Mouse (Mus musculus): ENCODE measurements around the gene Zswim1. TPM values are rescaled to one million over a fixed set of nuclear protein-coding genes. Genes with fewer than 3 reads are reported as not detected.

Gene Zswim1
- 22.8 TPM in 2 replicates for polyA plus RNA-seq (2015; fragmentation: Nextera tagmentation; extraction: Ambion mirVana)

GRCm38 (mm10) chr2:164822636-164823165 lies at the start of gene Zswim1:
Gene Zswim1 (plus strand): TSS chr2:164822686.
- H3K36me3 ChIP-seq, result peaks cover 44% of the 10 kb centered on the region

GRCm38 (mm10) chr2:164773229-164773988 lies 49.1 kb upstream of the Zswim1 start:
- Histone ChIP-seq H3K36me3 (peaks cover under 1% of the 10 kb centered on the region), H3K27me3 (no peaks in the 10 kb centered on the region), H3K4me1 (peaks cover 25% of the 10 kb centered on the region), H3K9me3 (no peaks in the 10 kb centered on the region), H3K9ac (replicated peaks) (no peak overlapping the region), H3K27ac (replicated peaks) (no peak overlapping the region), H3K4me3 (no peak overlapping the region), H3K4me2 (replicated peaks) (no peak overlapping the region)
- WGBS, result 81% methylated on average over 14 of the region's 14 CpGs
- no peak for ATAC-seq (replicated peaks)

More at GRCm38 (mm10) chr2:164822636-164823165, at the start of gene Zswim1:
- Histone ChIP-seq H3K4me2 (replicated peaks) (peak within 1 kb of the TSS; percentile 66), H3K27me3 (no peaks in the 10 kb centered on the region), H3K9me3 (no peaks in the 10 kb centered on the region), H3K27ac (replicated peaks) (peak within 1 kb of the TSS; percentile 88), H3K9ac (replicated peaks) (peak within 1 kb of the TSS; percentile 75), H3K4me3 (peak within 1 kb of the TSS; percentile 73), H3K4me1 (peaks cover 23% of the 10 kb centered on the region)
- under 1% methylated on average over 32 of the region's 32 CpGs for WGBS
- peak; percentile 99 for ATAC-seq (replicated peaks)

- H3K9ac ChIP-seq (replicated peaks), result no peak overlapping the region
- WGBS, result 88% methylated on average over 5 of the region's 5 CpGs
- ATAC-seq (replicated peaks), result no peak
- no peaks in the 10 kb centered on the region for H3K27me3 ChIP-seq
- H3K4me2 ChIP-seq (replicated peaks), result no peak overlapping the region
- peaks cover 25% of the 10 kb centered on the region for H3K4me1 ChIP-seq
- H3K9me3 ChIP-seq, result no peaks in the 10 kb centered on the region
- no peak overlapping the region for H3K4me3 ChIP-seq
- no peaks in the 10 kb centered on the region for H3K36me3 ChIP-seq
- no peak overlapping the region for H3K27ac ChIP-seq (replicated peaks)
These were observed 48.5 kb upstream of the Zswim1 start for GRCm38 (mm10) chr2:164773989-164774364.

GRCm38 (mm10) chr2:164776130-164776529 lies 46.4 kb upstream of the Zswim1 start:
- Histone ChIP-seq H3K4me1 (peaks cover 12% of the 10 kb centered on the region), H3K9me3 (no peaks in the 10 kb centered on the region), H3K4me2 (replicated peaks) (no peak overlapping the region), H3K4me3 (no peak overlapping the region), H3K9ac (replicated peaks) (no peak overlapping the region), H3K27me3 (no peaks in the 10 kb centered on the region), H3K27ac (replicated peaks) (no peak overlapping the region), H3K36me3 (no peaks in the 10 kb centered on the region)
- no peak for ATAC-seq (replicated peaks)
- WGBS, result 90% methylated on average over 6 of the region's 6 CpGs

- H3K4me1 ChIP-seq, result peaks cover 6% of the 10 kb centered on the region
- H3K4me3 ChIP-seq, result no peak overlapping the region
- ATAC-seq (replicated peaks), result no peak
- no peak overlapping the region for H3K9ac ChIP-seq (replicated peaks)
- no peaks in the 10 kb centered on the region for H3K9me3 ChIP-seq
- no peak overlapping the region for H3K4me2 ChIP-seq (replicated peaks)
- H3K27me3 ChIP-seq, result no peaks in the 10 kb centered on the region
- WGBS, result 72% methylated on average over 17 of the region's 17 CpGs
- H3K36me3 ChIP-seq, result no peaks in the 10 kb centered on the region
- H3K27ac ChIP-seq (replicated peaks), result no peak overlapping the region
These were observed 45.7 kb upstream of the Zswim1 start for GRCm38 (mm10) chr2:164776801-164777200.

- Histone ChIP-seq H3K36me3 (no peaks in the 10 kb centered on the region), H3K9ac (replicated peaks) (no peak overlapping the region), H3K4me1 (no peaks in the 10 kb centered on the region), H3K27me3 (no peaks in the 10 kb centered on the region), H3K4me3 (no peak overlapping the region), H3K9me3 (no peaks in the 10 kb centered on the region), H3K4me2 (replicated peaks) (no peak overlapping the region), H3K27ac (replicated peaks) (no peak overlapping the region)
- WGBS, result 85% methylated on average over 30 of the region's 30 CpGs
- ATAC-seq (replicated peaks), result no peak
These were observed 45.1 kb upstream of the Zswim1 start for GRCm38 (mm10) chr2:164777246-164778014.

GRCm38 (mm10) chr2:164778015-164778287 lies 44.5 kb upstream of the Zswim1 start:
- no peaks in the 10 kb centered on the region for H3K4me1 ChIP-seq
- no peaks in the 10 kb centered on the region for H3K36me3 ChIP-seq
- H3K4me2 ChIP-seq (replicated peaks), result no peak overlapping the region
- no peaks in the 10 kb centered on the region for H3K27me3 ChIP-seq
- H3K9ac ChIP-seq (replicated peaks), result no peak overlapping the region
- H3K4me3 ChIP-seq, result no peak overlapping the region
- WGBS, result 95% methylated on average over 11 of the region's 11 CpGs
- ATAC-seq (replicated peaks), result no peak
- no peak overlapping the region for H3K27ac ChIP-seq (replicated peaks)
- H3K9me3 ChIP-seq, result no peaks in the 10 kb centered on the region

- Histone ChIP-seq H3K27ac (replicated peaks) (no peak overlapping the region), H3K27me3 (no peaks in the 10 kb centered on the region), H3K4me1 (no peaks in the 10 kb centered on the region), H3K9ac (replicated peaks) (no peak overlapping the region), H3K9me3 (no peaks in the 10 kb centered on the region), H3K4me2 (replicated peaks) (no peak overlapping the region), H3K4me3 (no peak overlapping the region), H3K36me3 (no peaks in the 10 kb centered on the region)
- WGBS, result 89% methylated on average over 7 of the region's 7 CpGs
- no peak for ATAC-seq (replicated peaks)
These were observed 43.7 kb upstream of the Zswim1 start for GRCm38 (mm10) chr2:164778809-164779208.

- H3K4me1 ChIP-seq, result no peaks in the 10 kb centered on the region
- H3K4me3 ChIP-seq, result no peak within 1 kb of the TSS
- H3K27ac ChIP-seq (replicated peaks), result no peak within 1 kb of the TSS
- H3K4me2 ChIP-seq (replicated peaks), result no peak within 1 kb of the TSS
- no peaks in the 10 kb centered on the region for H3K36me3 ChIP-seq
- 69% methylated on average over 8 of the region's 8 CpGs for WGBS
- no peak for ATAC-seq (replicated peaks)
- no peak within 1 kb of the TSS for H3K9ac ChIP-seq (replicated peaks)
- no peaks in the 10 kb centered on the region for H3K9me3 ChIP-seq
- no peaks in the 10 kb centered on the region for H3K27me3 ChIP-seq
These were observed 42.9 kb upstream of the Zswim1 start, which contains the start of gene Tnnc2 for GRCm38 (mm10) chr2:164779481-164780086. Gene Tnnc2 (minus strand): TSS chr2:164779967.

GRCm38 (mm10) chr2:164781876-164782275 lies 40.6 kb upstream of the Zswim1 start:
- H3K4me1 ChIP-seq, result peaks cover 15% of the 10 kb centered on the region
- ATAC-seq (replicated peaks), result no peak
- WGBS, result 74% methylated on average over 4 of the region's 4 CpGs
- no peaks in the 10 kb centered on the region for H3K27me3 ChIP-seq
- H3K36me3 ChIP-seq, result no peaks in the 10 kb centered on the region
- H3K27ac ChIP-seq (replicated peaks), result no peak overlapping the region
- no peaks in the 10 kb centered on the region for H3K9me3 ChIP-seq
- no peak overlapping the region for H3K9ac ChIP-seq (replicated peaks)
- H3K4me2 ChIP-seq (replicated peaks), result no peak overlapping the region
- no peak overlapping the region for H3K4me3 ChIP-seq

GRCm38 (mm10) chr2:164783926-164784581 lies 38.4 kb upstream of the Zswim1 start:
- Histone ChIP-seq H3K9ac (replicated peaks) (no peak overlapping the region), H3K9me3 (no peaks in the 10 kb centered on the region), H3K27ac (replicated peaks) (no peak overlapping the region), H3K27me3 (no peaks in the 10 kb centered on the region), H3K4me2 (replicated peaks) (no peak overlapping the region), H3K4me3 (no peak overlapping the region), H3K4me1 (peaks cover 19% of the 10 kb centered on the region), H3K36me3 (no peaks in the 10 kb centered on the region)
- ATAC-seq (replicated peaks), result no peak
- 79% methylated on average over 7 of the region's 7 CpGs for WGBS
